ENCODE assay signal across 8 mouse cellular contexts in the genomic region with DNA sequence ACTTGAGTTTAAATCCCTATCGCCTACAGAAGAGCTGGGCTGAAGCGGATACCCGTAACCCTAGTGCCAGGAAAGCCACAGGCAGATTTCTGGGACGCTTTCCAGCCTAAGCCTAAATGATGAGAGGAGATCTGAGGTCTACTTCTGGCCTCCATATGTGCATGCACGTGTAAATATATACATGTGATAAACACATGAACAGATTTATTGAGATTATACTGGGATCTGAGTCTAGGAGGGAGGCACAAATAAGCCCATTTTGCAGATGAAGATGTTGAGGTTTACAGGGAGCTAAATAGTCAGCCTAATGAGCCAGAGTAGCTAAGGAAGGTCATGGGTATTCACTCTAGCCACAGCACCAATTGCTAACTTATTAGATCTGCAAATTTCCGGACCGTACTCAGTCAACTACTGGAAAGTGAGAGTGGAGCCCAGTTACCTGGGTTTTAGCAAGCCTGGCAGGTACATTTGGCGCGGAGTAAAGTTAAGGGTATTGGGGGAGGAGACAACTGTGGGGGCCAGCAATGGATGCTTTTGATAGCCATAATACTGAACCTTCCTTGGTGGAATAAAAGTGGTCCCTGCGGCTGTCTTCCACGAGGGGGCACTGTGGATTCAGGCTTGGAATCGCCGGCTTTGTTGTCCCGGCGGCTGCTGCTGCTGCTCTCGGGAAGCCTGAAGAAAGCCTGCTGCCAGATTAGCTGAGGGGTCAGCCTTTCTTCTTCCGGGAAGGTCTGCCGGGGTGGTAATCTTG. TPM values are rescaled to one million over a fixed set of nuclear protein-coding genes. Genes with fewer than 3 reads are reported as not detected.
A peak's percentile ranks its signal among the peaks of the same experiment; 100 is the strongest.
DNase-seq lines count a peak whose midpoint lies in the region; ATAC-seq and TF ChIP-seq lines count a peak whose summit lies in the region.

No protein-coding gene starts in this region.

- peaks cover 39% of the 10 kb centered on the region for H3K36me3 ChIP-seq in embryonic facial prominence, embryonic 15.5 days
- peaks cover 43% of the 10 kb centered on the region for H3K36me3 ChIP-seq in heart, embryonic 10.5 days
- H3K36me3 ChIP-seq in limb, embryonic 12.5 days: peaks cover 44% of the 10 kb centered on the region
- peaks cover 32% of the 10 kb centered on the region for H3K36me3 ChIP-seq in midbrain, embryonic 15.5 days (replicated peaks)
- peaks cover 27% of the 10 kb centered on the region for H3K36me3 ChIP-seq in spleen, adult 2 months (ENCODE audit: control insufficient read depth, insufficient read depth, low read length)

- H3K27ac ChIP-seq in bone marrow, adult 2 months (ENCODE audit: control insufficient read depth, insufficient read depth, low read depth, low read length, poor library complexity): no peak overlapping the region
- H3K27ac ChIP-seq in embryonic facial prominence, embryonic 15.5 days (replicated peaks): peak overlapping the region; percentile 44
- H3K27ac ChIP-seq in heart, embryonic 10.5 days: peak overlapping the region; percentile 80
- H3K27ac ChIP-seq in limb, embryonic 12.5 days: peak overlapping the region; percentile 75
- H3K27ac ChIP-seq in midbrain, embryonic 15.5 days: peak overlapping the region; percentile 84
- H3K27ac ChIP-seq in spleen, adult 2 months (ENCODE audit: insufficient read depth, low read length): no peak overlapping the region

- ATAC-seq in embryonic facial prominence, embryonic 15.5 days (ENCODE audit: insufficient number of reproducible peaks, low FRiP score, low TSS enrichment, low read depth): peak; percentile 65
- peak; percentile 61 for ATAC-seq in limb, embryonic 12.5 days (ENCODE audit: insufficient number of reproducible peaks, insufficient read depth, low FRiP score, low TSS enrichment, low read depth)
- ATAC-seq in midbrain, embryonic 15.5 days (replicated peaks): peak; percentile 79

- TF ChIP-seq CTCF in bone marrow, adult 2 months (IDR thresholded peaks at IDR 0.05; ENCODE audit: control insufficient read depth, insufficient read depth, low read length): peak; percentile 66
- peak; percentile 66; the same call in 1 of the 2 replicates for TF ChIP-seq CTCF in spleen, adult 2 months (IDR thresholded peaks at IDR 0.05; ENCODE audit: extremely low read depth, insufficient read depth, insufficient read length, insufficient replicate concordance)

- H3K4me2 ChIP-seq in embryonic facial prominence, embryonic 15.5 days (replicated peaks): peak overlapping the region; percentile 37
- H3K4me2 ChIP-seq in limb, embryonic 12.5 days: peak overlapping the region; percentile 37
- H3K4me2 ChIP-seq in midbrain, embryonic 15.5 days: peak overlapping the region; percentile 12; the same call in 1 of the 2 replicates

- no peak overlapping the region for H3K9ac ChIP-seq in embryonic facial prominence, embryonic 15.5 days
- peak overlapping the region; percentile 32 for H3K9ac ChIP-seq in limb, embryonic 12.5 days (replicated peaks)
- 0 out of 2 replicates have a peak overlapping the region, but pooled peaks have one; percentile 10 for H3K9ac ChIP-seq in midbrain, embryonic 15.5 days

- peak; percentile 38 for DNase-seq in 416B (ENCODE audit: low read depth)
- peak; percentile 93 for DNase-seq in heart, embryonic 10.5 days (ENCODE audit: low spot score)
- DNase-seq in kidney, adult 9 months: peak; percentile 78
- peak in 1 of 2 experiments; percentile 41 for DNase-seq in spleen, adult 2 months (ENCODE audit: low read depth in 1 of 2, low spot score in 2 of 2)

- H3K4me3 ChIP-seq in bone marrow, adult 2 months (replicated peaks; ENCODE audit: control insufficient read depth, low read depth, low read length): no peak overlapping the region
- H3K4me3 ChIP-seq in embryonic facial prominence, embryonic 15.5 days (replicated peaks): no peak overlapping the region; the same call in 1 of the 2 replicates
- H3K4me3 ChIP-seq in heart, embryonic 10.5 days: peak overlapping the region; percentile 43
- no peak overlapping the region; the same call in 1 of the 2 replicates for H3K4me3 ChIP-seq in limb, embryonic 12.5 days (replicated peaks)
- no peak overlapping the region for H3K4me3 ChIP-seq in midbrain, embryonic 15.5 days
- no peak overlapping the region for H3K4me3 ChIP-seq in spleen, adult 2 months (ENCODE audit: extremely low read depth, insufficient read depth, insufficient read length)

- no peaks in the 10 kb centered on the region for H3K9me3 ChIP-seq in embryonic facial prominence, embryonic 15.5 days (replicated peaks)
- H3K9me3 ChIP-seq in heart, embryonic 10.5 days: no peaks in the 10 kb centered on the region
- H3K9me3 ChIP-seq in limb, embryonic 12.5 days: 0 out of 2 replicates have a peak, but pooled peaks cover 3% of the 10 kb centered on the region
- no peaks in the 10 kb centered on the region for H3K9me3 ChIP-seq in midbrain, embryonic 15.5 days

- no peaks in the 10 kb centered on the region for H3K4me1 ChIP-seq in bone marrow, adult 2 months (ENCODE audit: control insufficient read depth, insufficient read depth, low read length)
- peaks cover 16% of the 10 kb centered on the region for H3K4me1 ChIP-seq in embryonic facial prominence, embryonic 15.5 days
- H3K4me1 ChIP-seq in heart, embryonic 10.5 days: peaks cover 10% of the 10 kb centered on the region
- H3K4me1 ChIP-seq in limb, embryonic 12.5 days (replicated peaks): peaks cover 7% of the 10 kb centered on the region
- H3K4me1 ChIP-seq in midbrain, embryonic 15.5 days: peaks cover 13% of the 10 kb centered on the region
- no peaks in the 10 kb centered on the region for H3K4me1 ChIP-seq in spleen, adult 2 months (ENCODE audit: control insufficient read depth, insufficient read depth, insufficient read length)

- no peak for TF ChIP-seq POLR2A in bone marrow, adult 2 months (IDR thresholded peaks at IDR 0.05; ENCODE audit: borderline replicate concordance, control insufficient read depth, low read depth, low read length)
- TF ChIP-seq POLR2A in spleen, adult 2 months (IDR thresholded peaks at IDR 0.05; ENCODE audit: low read depth, low read length): no peak

- 30% methylated on average over 18 of the region's 18 CpGs for WGBS in bone marrow, adult 2 months
- WGBS in embryonic facial prominence, embryonic 15.5 days: 9% methylated on average over 18 of the region's 18 CpGs
- WGBS in heart, embryonic 10.5 days: 20% methylated on average over 18 of the region's 18 CpGs
- WGBS in limb, embryonic 12.5 days: 17% methylated on average over 18 of the region's 18 CpGs
- 15% methylated on average over 18 of the region's 18 CpGs for WGBS in midbrain, embryonic 15.5 days
- 38% methylated on average over 18 of the region's 18 CpGs for WGBS in spleen, adult 2 months

- H3K27me3 ChIP-seq in embryonic facial prominence, embryonic 15.5 days: no peaks in the 10 kb centered on the region
- no peaks in the 10 kb centered on the region for H3K27me3 ChIP-seq in heart, embryonic 10.5 days (ENCODE audit: insufficient read depth, poor library complexity, severe bottlenecking)
- no peaks in the 10 kb centered on the region for H3K27me3 ChIP-seq in limb, embryonic 12.5 days
- no peaks in the 10 kb centered on the region for H3K27me3 ChIP-seq in midbrain, embryonic 15.5 days (replicated peaks)
- no peaks in the 10 kb centered on the region for H3K27me3 ChIP-seq in spleen, adult 2 months (ENCODE audit: control insufficient read depth, insufficient read depth, low read length)

RNA-seq across cellular contexts. Expression of a gene that starts 13.3 kb away (rescaled TPM):
- 2,952 and 4,163 TPM in 2 replicates for polyA plus RNA-seq in bone marrow, adult 2 months (2011; ENCODE audit: insufficient read depth, insufficient read length, low replicate concordance, missing spikeins)
- polyA plus RNA-seq in embryonic facial prominence, embryonic 15.5 days (2015; fragmentation: Nextera tagmentation; extraction: Ambion mirVana): 863 and 870 TPM in 2 replicates
- 782 and 904 TPM in 2 replicates for polyA plus RNA-seq in heart, embryonic 10.5 days (2016; fragmentation: Nextera tagmentation; extraction: Ambion mirVana)
- polyA plus RNA-seq in limb, embryonic 12.5 days (2016; fragmentation: Nextera tagmentation; extraction: Ambion mirVana): 1,250 and 1,292 TPM in 2 replicates
- 469 and 502 TPM in 2 replicates for polyA plus RNA-seq in midbrain, embryonic 15.5 days (2015; fragmentation: Nextera tagmentation; extraction: Ambion mirVana)
- 820 and 850 TPM in 2 replicates for polyA plus RNA-seq in spleen, adult 2 months (2012; rRNA removed)

RNA-seq across cellular contexts. Expression of a gene that starts 13.4 kb away (rescaled TPM):
- polyA plus RNA-seq in bone marrow, adult 2 months (2011; ENCODE audit: insufficient read depth, insufficient read length, low replicate concordance, missing spikeins): 3.8 and 6.9 TPM in 2 replicates
- polyA plus RNA-seq in embryonic facial prominence, embryonic 15.5 days (2015; fragmentation: Nextera tagmentation; extraction: Ambion mirVana): 18.7 and 22.2 TPM in 2 replicates
- polyA plus RNA-seq in heart, embryonic 10.5 days (2016; fragmentation: Nextera tagmentation; extraction: Ambion mirVana): 16.9 and 18.1 TPM in 2 replicates
- polyA plus RNA-seq in limb, embryonic 12.5 days (2016; fragmentation: Nextera tagmentation; extraction: Ambion mirVana): 20.8 and 22.4 TPM in 2 replicates
- polyA plus RNA-seq in midbrain, embryonic 15.5 days (2015; fragmentation: Nextera tagmentation; extraction: Ambion mirVana): 20.1 and 23.5 TPM in 2 replicates
- polyA plus RNA-seq in spleen, adult 2 months (2012; rRNA removed): 5.8 and 6.7 TPM in 2 replicates

Comparison
In these comparisons a context has a peak if more than half of its experiments do, and no peak if none do; other contexts are left out.
1. H3K27ac ChIP-seq: peak in embryonic facial prominence, embryonic 15.5 days (single experiment), heart, embryonic 10.5 days (single experiment), limb, embryonic 12.5 days (single experiment) and midbrain, embryonic 15.5 days (single experiment); none in bone marrow, adult 2 months (single experiment) and spleen, adult 2 months (single experiment).
2. Peak in every context shown above with its lines, with median percentiles within 50 percentile points of each other: ATAC-seq and H3K4me2 ChIP-seq.